Comparison of ENCODE assay signal across 8 mouse cellular contexts in the genomic region with DNA sequence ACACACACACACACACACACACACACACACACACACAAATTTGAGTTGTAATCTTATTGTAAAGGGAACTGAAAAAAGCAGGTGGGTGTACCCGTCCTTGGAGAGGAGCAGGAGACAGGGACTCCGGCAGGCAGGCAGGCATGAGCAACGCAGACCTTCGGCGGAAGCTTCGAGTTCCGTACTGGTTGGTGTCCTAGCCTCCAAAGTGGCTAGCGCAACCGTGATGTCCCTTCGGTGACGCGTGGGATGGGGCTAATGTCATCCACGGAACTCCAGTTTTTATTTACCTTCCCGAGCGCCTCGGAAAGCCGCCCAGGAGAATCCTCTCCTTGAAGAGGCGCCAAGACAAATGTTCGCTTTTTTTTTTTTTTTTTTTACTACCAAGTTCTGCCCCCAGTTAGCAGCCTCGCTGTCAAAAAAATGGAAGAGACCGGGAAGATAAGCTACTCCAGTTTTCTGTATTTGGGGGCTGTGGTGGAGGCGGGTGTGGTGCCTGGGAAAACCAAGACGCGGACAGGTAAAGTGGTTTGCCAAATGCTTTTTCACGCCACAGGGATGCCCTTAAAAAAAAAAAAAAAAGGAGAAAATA. TPM values are rescaled to one million over a fixed set of nuclear protein-coding genes. Genes with fewer than 3 reads are reported as not detected.
DNase-seq lines count a peak whose midpoint lies in the region; ATAC-seq and TF ChIP-seq lines count a peak whose summit lies in the region.

No protein-coding gene starts in this region.

- no peaks in the 10 kb centered on the region for H3K27me3 ChIP-seq in heart, embryonic 16.5 days (ENCODE audit: control insufficient read depth, insufficient read depth, low read length)
- no peaks in the 10 kb centered on the region for H3K27me3 ChIP-seq in forebrain, postnatal 0 days (ENCODE audit: insufficient read depth, low read length)
- H3K27me3 ChIP-seq in liver, embryonic 13.5 days, result 0 out of 2 replicates have a peak, but pooled peaks cover 3% of the 10 kb centered on the region
- H3K27me3 ChIP-seq in stomach, embryonic 16.5 days (ENCODE audit: control insufficient read depth, insufficient read depth, low read length), result no peaks in the 10 kb centered on the region

- no peaks in the 10 kb centered on the region for H3K36me3 ChIP-seq in heart, embryonic 16.5 days (ENCODE audit: control insufficient read depth, insufficient read depth)
- H3K36me3 ChIP-seq in forebrain, postnatal 0 days (ENCODE audit: insufficient read depth), result no peaks in the 10 kb centered on the region
- H3K36me3 ChIP-seq in liver, embryonic 13.5 days, result no peaks in the 10 kb centered on the region
- H3K36me3 ChIP-seq in stomach, embryonic 16.5 days (ENCODE audit: control insufficient read depth, insufficient read depth, low read length), result no peaks in the 10 kb centered on the region

- H3K4me3 ChIP-seq in heart, embryonic 16.5 days (ENCODE audit: low read length), result peak overlapping the region; percentile 67
- H3K4me3 ChIP-seq in forebrain, postnatal 0 days (ENCODE audit: low read depth, low read length), result peak overlapping the region; percentile 41
- peak overlapping the region; percentile 58 for H3K4me3 ChIP-seq in liver, embryonic 13.5 days (replicated peaks)
- peak overlapping the region; percentile 57 for H3K4me3 ChIP-seq in stomach, embryonic 16.5 days (replicated peaks; ENCODE audit: low read length)

- ATAC-seq in heart, embryonic 16.5 days (replicated peaks; ENCODE audit: extremely low read depth, insufficient read depth, low FRiP score), result no peak
- peak; percentile 5 for ATAC-seq in activated CD4-positive, CD25-positive, alpha-beta regulatory T cell, adult 4 months
- no peak for ATAC-seq in forebrain, postnatal 0 days
- ATAC-seq in liver, embryonic 13.5 days (ENCODE audit: low read depth), result peak; percentile 38; the same call in 1 of the 2 replicates
- 0 out of 2 replicates have a peak, but pooled peaks have one; percentile 1 for ATAC-seq in stomach, embryonic 16.5 days (ENCODE audit: insufficient read depth, low FRiP score)

- H3K4me2 ChIP-seq in heart, embryonic 16.5 days (ENCODE audit: low read depth, low read length), result peak overlapping the region; percentile 97
- peak overlapping the region; percentile 98 for H3K4me2 ChIP-seq in forebrain, postnatal 0 days (ENCODE audit: low read depth)
- H3K4me2 ChIP-seq in liver, embryonic 13.5 days, result peak overlapping the region; percentile 81
- H3K4me2 ChIP-seq in stomach, embryonic 16.5 days (ENCODE audit: low read depth, low read length), result peak overlapping the region; percentile 95

- intact Hi-C loops in heart, postnatal 36 days (cut with DNase I), result loop anchor here (2.0 kb wide), 1 partner anchor 39 kb away; no protein-coding TSS in a partner anchor

- H3K9ac ChIP-seq in heart, embryonic 16.5 days (ENCODE audit: low read length), result peak overlapping the region; percentile 71
- peak overlapping the region; percentile 40 for H3K9ac ChIP-seq in forebrain, postnatal 0 days
- H3K9ac ChIP-seq in liver, embryonic 13.5 days, result peak overlapping the region; percentile 70
- H3K9ac ChIP-seq in stomach, embryonic 16.5 days (ENCODE audit: low read length), result peak overlapping the region; percentile 74

- peak overlapping the region; percentile 84 for H3K27ac ChIP-seq in heart, embryonic 16.5 days (ENCODE audit: low read length)
- H3K27ac ChIP-seq in forebrain, postnatal 0 days (ENCODE audit: low read depth, low read length), result peak overlapping the region; percentile 35; the same call in 1 of the 2 replicates
- peak overlapping the region; percentile 80 for H3K27ac ChIP-seq in liver, embryonic 13.5 days
- peak overlapping the region; percentile 82 for H3K27ac ChIP-seq in stomach, embryonic 16.5 days (ENCODE audit: low read length)

- peaks cover 53% of the 10 kb centered on the region for H3K4me1 ChIP-seq in heart, embryonic 16.5 days (ENCODE audit: control insufficient read depth, insufficient read depth, low read length)
- peaks cover 15% of the 10 kb centered on the region; the same call in 1 of the 2 replicates for H3K4me1 ChIP-seq in forebrain, postnatal 0 days (ENCODE audit: insufficient read depth)
- H3K4me1 ChIP-seq in liver, embryonic 13.5 days (replicated peaks), result peaks cover 94% of the 10 kb centered on the region
- H3K4me1 ChIP-seq in stomach, embryonic 16.5 days (ENCODE audit: control insufficient read depth, insufficient read depth, low read length), result peaks cover 43% of the 10 kb centered on the region

- no peak for TF ChIP-seq CTCF in forebrain, postnatal 0 days (IDR thresholded peaks at IDR 0.05; ENCODE audit: low read depth)

- WGBS in heart, embryonic 16.5 days, result under 1% methylated on average over 25 of the region's 25 CpGs
- WGBS in forebrain, postnatal 0 days, result 2% methylated on average over 25 of the region's 25 CpGs
- WGBS in liver, embryonic 13.5 days (ENCODE audit: insufficient replicate concordance), result 2% methylated on average over 25 of the region's 25 CpGs
- under 1% methylated on average over 25 of the region's 25 CpGs for WGBS in stomach, embryonic 16.5 days

- H3K9me3 ChIP-seq in heart, embryonic 16.5 days (replicated peaks; ENCODE audit: control insufficient read depth, low read length), result no peaks in the 10 kb centered on the region
- H3K9me3 ChIP-seq in forebrain, postnatal 0 days (ENCODE audit: low read length), result no peaks in the 10 kb centered on the region
- no peaks in the 10 kb centered on the region for H3K9me3 ChIP-seq in liver, embryonic 13.5 days (replicated peaks)
- no peaks in the 10 kb centered on the region for H3K9me3 ChIP-seq in stomach, embryonic 16.5 days (replicated peaks; ENCODE audit: control insufficient read depth, low read length)

- no peak for DNase-seq in heart, postnatal 36 days
- DNase-seq in forebrain, postnatal 0 days, result no peak
- DNase-seq in liver, embryonic 13.5 days, result no peak
- no peak for DNase-seq in T-cell, adult 2 months (ENCODE audit: low spot score)
- DNase-seq in left cerebral cortex, adult 8-10 months (ENCODE audit: low spot score in 2 of 2), result no peak

RNA-seq across cellular contexts. Expression of a gene that starts 6.0 kb away (rescaled TPM):
- 15.2 and 15.5 TPM in 2 replicates for polyA plus RNA-seq in heart, embryonic 16.5 days (2015; fragmentation: Nextera tagmentation; extraction: Ambion mirVana)
- 10 to 100 TPM; 74.4 to 75.3 TPM for total RNA-seq in heart, postnatal 36 days (2021)
- 10 to 100 TPM; 19.9 to 22.0 TPM for polyA plus RNA-seq in activated CD4-positive, CD25-positive, alpha-beta regulatory T cell, adult 4 months (2017; shearing (Covaris generic))
- total RNA-seq in forebrain, postnatal 0 days (2014; rRNA removed), result 87.2 and 94.6 TPM in 2 replicates
- polyA plus RNA-seq in forebrain, postnatal 0 days (2015; fragmentation: Nextera tagmentation; extraction: Ambion mirVana), result 16.3 and 24.1 TPM in 2 replicates
- 6.8 and 6.9 TPM in 2 replicates for polyA plus RNA-seq in liver, embryonic 13.5 days (2015; fragmentation: Nextera tagmentation; extraction: Ambion mirVana)
- polyA plus RNA-seq in stomach, embryonic 16.5 days (2015; fragmentation: Nextera tagmentation; extraction: Ambion mirVana), result 18.0 and 18.4 TPM in 2 replicates
- 100 to 1,000 TPM; 167 to 198 (median 186) TPM for total RNA-seq in left cerebral cortex, adult 8-10 months (2022)

RNA-seq across cellular contexts. Expression of a gene that starts 14.2 kb away (rescaled TPM):
- 7.0 and 8.2 TPM in 2 replicates for polyA plus RNA-seq in heart, embryonic 16.5 days (2015; fragmentation: Nextera tagmentation; extraction: Ambion mirVana)
- 100 to 1,000 TPM; 104 to 107 TPM for total RNA-seq in heart, postnatal 36 days (2021)
- 1 to 10 TPM; 2.9 to 5.4 TPM for polyA plus RNA-seq in activated CD4-positive, CD25-positive, alpha-beta regulatory T cell, adult 4 months (2017; shearing (Covaris generic))
- 4.5 and 6.7 TPM in 2 replicates for total RNA-seq in forebrain, postnatal 0 days (2014; rRNA removed)
- polyA plus RNA-seq in forebrain, postnatal 0 days (2015; fragmentation: Nextera tagmentation; extraction: Ambion mirVana), result 10.8 and 11.4 TPM in 2 replicates
- 0.59 and 1.0 TPM in 2 replicates for polyA plus RNA-seq in liver, embryonic 13.5 days (2015; fragmentation: Nextera tagmentation; extraction: Ambion mirVana)
- polyA plus RNA-seq in stomach, embryonic 16.5 days (2015; fragmentation: Nextera tagmentation; extraction: Ambion mirVana), result 2.6 and 4.1 TPM in 2 replicates
- 100 to 1,000 TPM; 137 to 177 (median 145) TPM for total RNA-seq in left cerebral cortex, adult 8-10 months (2022)

RNA-seq across cellular contexts. Expression of a gene that starts 15.4 kb away (rescaled TPM):
- polyA plus RNA-seq in heart, embryonic 16.5 days (2015; fragmentation: Nextera tagmentation; extraction: Ambion mirVana), result 23.4 and 24.0 TPM in 2 replicates
- 10 to 100 TPM; 26.1 to 26.2 TPM for total RNA-seq in heart, postnatal 36 days (2021)
- polyA plus RNA-seq in activated CD4-positive, CD25-positive, alpha-beta regulatory T cell, adult 4 months (2017; shearing (Covaris generic)), result 10 to 100 TPM; 10.6 to 11.2 TPM
- 22.5 and 27.2 TPM in 2 replicates for total RNA-seq in forebrain, postnatal 0 days (2014; rRNA removed)
- 29.5 and 37.4 TPM in 2 replicates for polyA plus RNA-seq in forebrain, postnatal 0 days (2015; fragmentation: Nextera tagmentation; extraction: Ambion mirVana)
- 13.3 and 16.1 TPM in 2 replicates for polyA plus RNA-seq in liver, embryonic 13.5 days (2015; fragmentation: Nextera tagmentation; extraction: Ambion mirVana)
- polyA plus RNA-seq in stomach, embryonic 16.5 days (2015; fragmentation: Nextera tagmentation; extraction: Ambion mirVana), result 25.1 and 26.3 TPM in 2 replicates
- 10 to 100 TPM; 53.6 to 57.8 (median 54.1) TPM for total RNA-seq in left cerebral cortex, adult 8-10 months (2022)

RNA-seq across cellular contexts. Expression of a gene that starts 47.3 kb away (rescaled TPM):
- 1.0 and 1.1 TPM in 2 replicates for polyA plus RNA-seq in heart, embryonic 16.5 days (2015; fragmentation: Nextera tagmentation; extraction: Ambion mirVana)
- total RNA-seq in heart, postnatal 36 days (2021), result under 1 TPM; 0.57 to 0.72 TPM
- under 1 TPM in 1 of 2 experiments, not detected in 1; 0.15 TPM for polyA plus RNA-seq in activated CD4-positive, CD25-positive, alpha-beta regulatory T cell, adult 4 months (2017; shearing (Covaris generic))
- 28.7 TPM in 2 replicates for total RNA-seq in forebrain, postnatal 0 days (2014; rRNA removed)
- 5.6 and 9.8 TPM in 2 replicates for polyA plus RNA-seq in forebrain, postnatal 0 days (2015; fragmentation: Nextera tagmentation; extraction: Ambion mirVana)
- 0.20 and 0.23 TPM in 2 replicates for polyA plus RNA-seq in liver, embryonic 13.5 days (2015; fragmentation: Nextera tagmentation; extraction: Ambion mirVana)
- 6.5 and 7.8 TPM in 2 replicates for polyA plus RNA-seq in stomach, embryonic 16.5 days (2015; fragmentation: Nextera tagmentation; extraction: Ambion mirVana)
- total RNA-seq in left cerebral cortex, adult 8-10 months (2022), result 100 to 1,000 TPM; 130 to 140 (median 139) TPM

RNA-seq across cellular contexts. Expression of a gene that starts 48.9 kb away (rescaled TPM):
- polyA plus RNA-seq in heart, embryonic 16.5 days (2015; fragmentation: Nextera tagmentation; extraction: Ambion mirVana), result 37.5 and 40.2 TPM in 2 replicates
- 100 to 1,000 TPM; 100 to 111 TPM for total RNA-seq in heart, postnatal 36 days (2021)
- polyA plus RNA-seq in activated CD4-positive, CD25-positive, alpha-beta regulatory T cell, adult 4 months (2017; shearing (Covaris generic)), result 1 to 10 TPM; 1.4 to 3.5 TPM
- 1,003 and 1,159 TPM in 2 replicates for total RNA-seq in forebrain, postnatal 0 days (2014; rRNA removed)
- polyA plus RNA-seq in forebrain, postnatal 0 days (2015; fragmentation: Nextera tagmentation; extraction: Ambion mirVana), result 223 and 233 TPM in 2 replicates
- 8.8 and 9.8 TPM in 2 replicates for polyA plus RNA-seq in liver, embryonic 13.5 days (2015; fragmentation: Nextera tagmentation; extraction: Ambion mirVana)
- 32.9 and 37.8 TPM in 2 replicates for polyA plus RNA-seq in stomach, embryonic 16.5 days (2015; fragmentation: Nextera tagmentation; extraction: Ambion mirVana)
- 100 to 1,000 TPM; 713 to 794 (median 760) TPM for total RNA-seq in left cerebral cortex, adult 8-10 months (2022)

Comparison
In these comparisons a context has a peak if more than half of its experiments do, and no peak if none do; other contexts are left out.
1. ATAC-seq: peak in activated CD4-positive, CD25-positive, alpha-beta regulatory T cell, adult 4 months (single experiment), liver, embryonic 13.5 days (single experiment) and stomach, embryonic 16.5 days (single experiment); none in heart, embryonic 16.5 days (single experiment) and forebrain, postnatal 0 days (single experiment).
2. Peak in every context shown above with its lines, with median percentiles within 50 percentile points of each other: H3K27ac ChIP-seq, H3K4me2 ChIP-seq, H3K4me3 ChIP-seq and H3K9ac ChIP-seq.